Mouse (Mus musculus) splenic B cell, adult 2 months (primary cell): ENCODE results near the gene Frmd4a.

Experiments used
- DNase-seq: peaks from one replicate; pipeline ENCODE4 v3.0.0-alpha.2; 2011; ENCODE audit warnings: low read depth, low spot score
- H3K27me3 ChIP-seq: 2 replicates; pipeline ENCODE4 v1.6.1; 2012; ENCODE audit warnings: mild to moderate bottlenecking, low read length, moderate library complexity, mixed read lengths; ENCODE audit not compliant: control insufficient read depth, poor library complexity, insufficient read depth, severe bottlenecking
- H3K36me3 ChIP-seq: 2 replicates; pipeline ENCODE4 v1.6.1; 2012; ENCODE audit warnings: mild to moderate bottlenecking, low read length, moderate library complexity, mixed read lengths; ENCODE audit not compliant: control insufficient read depth, poor library complexity, insufficient read depth, severe bottlenecking

The Frmd4a gene

GRCm38 (mm10) chr2:4508959-4509615, 491.6 kb downstream of the Frmd4a start:
- H3K36me3 ChIP-seq: no peaks in the 10 kb centered on the region
- DNase-seq: no peak

GRCm38 (mm10) chr2:4509739-4510138, 492.2 kb downstream of the Frmd4a start:
- Histone ChIP-seq H3K27me3 (no peaks in the 10 kb centered on the region), H3K36me3 (no peaks in the 10 kb centered on the region)
- no peak for DNase-seq

More at GRCm38 (mm10) chr2:4508959-4509615, 491.6 kb downstream of the Frmd4a start:
- no peaks in the 10 kb centered on the region for H3K27me3 ChIP-seq

GRCm38 (mm10) chr2:4510208-4511079, 492.9 kb downstream of the Frmd4a start:
- H3K27me3 ChIP-seq: no peaks in the 10 kb centered on the region
- H3K36me3 ChIP-seq: no peaks in the 10 kb centered on the region
- DNase-seq: no peak

- no peak for DNase-seq
- Histone ChIP-seq H3K36me3 (no peaks in the 10 kb centered on the region), H3K27me3 (no peaks in the 10 kb centered on the region)
These were observed 493.5 kb downstream of the Frmd4a start for GRCm38 (mm10) chr2:4511080-4511386.

GRCm38 (mm10) chr2:4512607-4513006, 495.1 kb downstream of the Frmd4a start:
- no peak for DNase-seq
- Histone ChIP-seq H3K27me3 (no peaks in the 10 kb centered on the region), H3K36me3 (no peaks in the 10 kb centered on the region)

- no peak for DNase-seq
- H3K36me3 ChIP-seq: no peaks in the 10 kb centered on the region
These were observed 498.4 kb downstream of the Frmd4a start for GRCm38 (mm10) chr2:4515910-4516309.

GRCm38 (mm10) chr2:4516819-4517552, 499.5 kb downstream of the Frmd4a start:
- peak; percentile 15 for DNase-seq
- Histone ChIP-seq H3K27me3 (no peaks in the 10 kb centered on the region), H3K36me3 (no peaks in the 10 kb centered on the region)

More at GRCm38 (mm10) chr2:4515910-4516309, 498.4 kb downstream of the Frmd4a start:
- H3K27me3 ChIP-seq: no peaks in the 10 kb centered on the region

GRCm38 (mm10) chr2:4517553-4518125, 500.1 kb downstream of the Frmd4a start:
- DNase-seq: no peak
- Histone ChIP-seq H3K36me3 (no peaks in the 10 kb centered on the region), H3K27me3 (no peaks in the 10 kb centered on the region)

- Histone ChIP-seq H3K27me3 (no peaks in the 10 kb centered on the region), H3K36me3 (no peaks in the 10 kb centered on the region)
- DNase-seq: peak; percentile 35
These were observed 501.0 kb downstream of the Frmd4a start for GRCm38 (mm10) chr2:4518549-4518948.

- no peaks in the 10 kb centered on the region for H3K27me3 ChIP-seq
- H3K36me3 ChIP-seq: no peaks in the 10 kb centered on the region
- no peak for DNase-seq
These were observed 505.4 kb downstream of the Frmd4a start for GRCm38 (mm10) chr2:4522769-4523487.

- DNase-seq: no peak
- Histone ChIP-seq H3K27me3 (no peaks in the 10 kb centered on the region), H3K36me3 (no peaks in the 10 kb centered on the region)
These were observed 509.6 kb downstream of the Frmd4a start for GRCm38 (mm10) chr2:4527094-4527493.

GRCm38 (mm10) chr2:4529254-4529729, 511.8 kb downstream of the Frmd4a start:
- H3K27me3 ChIP-seq: no peaks in the 10 kb centered on the region
- DNase-seq: no peak
- no peaks in the 10 kb centered on the region for H3K36me3 ChIP-seq

GRCm38 (mm10) chr2:4531533-4532197, 514.1 kb downstream of the Frmd4a start:
- DNase-seq: peak; percentile 37
- no peaks in the 10 kb centered on the region for H3K36me3 ChIP-seq

GRCm38 (mm10) chr2:4532198-4532568, 514.7 kb downstream of the Frmd4a start:
- Histone ChIP-seq H3K36me3 (no peaks in the 10 kb centered on the region), H3K27me3 (no peaks in the 10 kb centered on the region)
- no peak for DNase-seq

More at GRCm38 (mm10) chr2:4531533-4532197, 514.1 kb downstream of the Frmd4a start:
- no peaks in the 10 kb centered on the region for H3K27me3 ChIP-seq
